Mouse (Mus musculus) cortical plate, adult 2 months (tissue): ENCODE data around the gene Pde4c. TPM values are rescaled to one million over a fixed set of nuclear protein-coding genes. Genes with fewer than 3 reads are reported as not detected.

Source experiments
- H3K27ac ChIP-seq: fragments of 200-500 bp; 2 replicates; pipeline ENCODE4 v1.5.1; 2012; ENCODE audit warnings: low read length, control low read depth, inconsistent platforms; ENCODE audit not compliant: insufficient read depth
- H3K4me1 ChIP-seq: fragments of 200-500 bp; 2 replicates; pipeline ENCODE4 v1.6.1; 2011; ENCODE audit warnings: low read length; ENCODE audit not compliant: control insufficient read depth, insufficient read depth
- H3K4me3 ChIP-seq: fragments of 200-500 bp; 2 replicates; pipeline ENCODE4 v1.5.1; 2011; ENCODE audit warnings: mild to moderate bottlenecking, low read length, control low read depth; ENCODE audit not compliant: insufficient read depth
- CTCF ChIP-seq: fragments of 200-500 bp; IDR thresholded peaks from 2 replicates; pipeline ENCODE4 v1.5.1; 2011; ENCODE audit warnings: mild to moderate bottlenecking, control low read depth, low read length; ENCODE audit not compliant: insufficient read depth; ENCODE audit errors: extremely low read depth
- POLR2A ChIP-seq: fragments of 200-500 bp; IDR thresholded peaks from 2 replicates; pipeline ENCODE4 v1.6.1; 2011; ENCODE audit warnings: mild to moderate bottlenecking, low read length, control low read depth; ENCODE audit not compliant: insufficient read depth; ENCODE audit errors: extremely low read depth
- polyA plus RNA-seq: library from polyadenylated mRNA; depleted of rRNA; stranded (reverse); fragments of >200 nt; gene quantifications from 2 replicates; pipeline ENCODE4 v1.2.3, GENCODE M21; 2012

Gene Pde4c
- polyA plus RNA-seq, 1 experiment, result 4.8 TPM

DNA sequence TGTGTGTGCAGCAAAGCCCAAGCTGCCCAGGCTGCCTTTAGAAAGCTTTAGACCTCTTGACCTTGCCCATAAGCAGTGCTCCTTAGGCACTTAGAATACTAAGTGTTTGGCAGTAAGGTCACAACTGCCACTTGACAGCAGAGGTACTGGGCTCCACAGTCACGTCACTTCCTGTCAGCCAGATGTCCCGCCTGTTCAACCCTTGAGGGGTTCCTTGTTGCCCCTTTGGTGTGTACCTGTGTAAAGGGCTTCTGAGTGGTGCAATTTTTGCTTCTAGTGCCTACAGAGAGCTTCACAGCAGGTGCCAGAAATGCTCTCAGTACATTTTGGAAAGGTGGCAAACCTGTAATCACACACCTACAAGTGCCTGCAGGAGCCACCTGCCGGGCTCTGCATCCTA lies 14.7 kb downstream of the Pde4c start:
- no peak for TF ChIP-seq POLR2A
- TF ChIP-seq CTCF, result no peak
- no peak overlapping the region for H3K27ac ChIP-seq
- no peaks in the 10 kb centered on the region for H3K4me1 ChIP-seq
- H3K4me3 ChIP-seq, result no peak overlapping the region

- TF ChIP-seq POLR2A (no peak), CTCF (no peak)
- Histone ChIP-seq H3K4me1 (peaks cover 1% of the 10 kb centered on the region; the same call in 1 of the 2 replicates), H3K27ac (no peak overlapping the region), H3K4me3 (no peak overlapping the region)
These were observed 18.1 kb downstream of the Pde4c start for GRCm38 (mm10) chr8:70741661-70742060.

DNA sequence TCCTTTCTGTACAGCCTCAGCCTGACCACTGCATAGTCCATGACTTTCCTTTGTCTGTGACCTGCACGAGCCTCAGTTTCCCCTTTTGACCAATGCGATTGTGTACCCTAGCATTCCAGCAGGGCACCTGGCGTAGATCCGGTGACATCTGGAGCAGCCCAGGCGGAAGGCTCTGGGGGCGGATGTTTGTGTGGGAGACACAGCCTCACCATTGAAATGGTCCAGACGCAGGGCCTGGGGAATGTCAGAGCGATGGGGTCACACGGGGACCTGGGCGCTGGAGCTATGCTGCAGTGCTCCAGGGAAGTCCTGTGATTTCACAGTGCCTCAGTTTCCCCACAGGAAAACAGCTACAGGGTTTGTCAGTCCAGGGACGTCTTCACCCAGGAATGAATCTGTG lies 18.7 kb downstream of the Pde4c start:
- TF ChIP-seq CTCF, result no peak
- no peak for TF ChIP-seq POLR2A
- Histone ChIP-seq H3K4me3 (no peak overlapping the region), H3K4me1 (peaks cover 1% of the 10 kb centered on the region; the same call in 1 of the 2 replicates), H3K27ac (no peak overlapping the region)

- H3K4me1 ChIP-seq, result peaks cover 1% of the 10 kb centered on the region; the same call in 1 of the 2 replicates
- H3K27ac ChIP-seq, result no peak overlapping the region
- TF ChIP-seq POLR2A, result 0 out of 2 replicates have a peak, but pooled peaks have one; percentile 10
- TF ChIP-seq CTCF, result no peak
- H3K4me3 ChIP-seq, result peak overlapping the region; percentile 14; the same call in 1 of the 2 replicates
These were observed 19.6 kb downstream of the Pde4c start for GRCm38 (mm10) chr8:70742981-70743655.

DNA sequence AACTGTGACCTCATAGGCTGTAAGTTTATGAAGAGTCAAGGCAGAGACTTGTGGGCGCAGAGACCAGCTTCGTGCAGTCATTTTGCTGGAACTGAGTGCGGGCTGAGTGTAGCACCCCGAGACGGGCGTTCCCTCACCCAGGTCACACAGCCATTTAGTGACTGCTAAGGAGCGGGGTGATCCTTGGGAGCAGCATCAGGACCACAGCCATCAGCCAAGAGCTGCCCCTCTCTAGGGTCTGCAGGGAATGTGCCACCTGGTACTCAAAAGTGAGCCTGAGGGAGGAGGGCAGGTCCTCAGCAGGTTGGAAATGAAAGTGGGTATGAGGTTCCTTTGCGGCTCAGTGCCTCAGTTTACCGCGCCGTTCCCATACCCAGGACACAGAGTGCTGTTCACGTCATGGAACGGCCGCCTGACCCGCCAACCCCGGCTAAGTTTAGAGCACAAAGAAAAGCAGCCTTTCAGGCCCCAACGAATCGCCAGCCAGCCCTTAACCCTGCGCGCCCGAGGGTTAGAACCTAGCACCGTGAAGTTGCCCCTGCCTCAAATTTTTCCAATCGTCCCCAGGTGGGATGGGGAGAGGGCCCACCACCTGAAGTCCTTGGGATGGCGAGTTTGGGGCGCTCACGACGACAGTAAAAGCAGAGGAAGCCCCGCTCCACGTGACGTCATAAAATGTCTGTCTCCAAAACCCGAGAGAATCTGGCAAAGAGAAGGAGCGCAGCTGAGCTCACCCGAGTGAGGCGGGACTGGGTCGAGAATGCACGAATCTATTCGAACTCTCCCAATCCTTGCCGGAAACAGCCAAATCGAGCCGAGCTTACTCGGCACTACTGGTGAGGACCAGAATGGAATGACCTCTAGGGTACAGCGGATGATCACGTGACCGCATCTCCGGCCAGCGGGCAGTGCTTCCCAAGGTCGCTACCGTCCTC lies 20.4 kb downstream of the Pde4c start:
- TF ChIP-seq CTCF, result no peak
- no peak for TF ChIP-seq POLR2A
- peak overlapping the region; percentile 26 for H3K4me3 ChIP-seq
- H3K4me1 ChIP-seq, result peaks cover 1% of the 10 kb centered on the region; the same call in 1 of the 2 replicates
- H3K27ac ChIP-seq, result no peak overlapping the region

GRCm38 (mm10) chr8:70744806-70745205 lies 21.3 kb downstream of the Pde4c start:
- Histone ChIP-seq H3K4me3 (no peak overlapping the region), H3K27ac (no peak overlapping the region), H3K4me1 (peaks cover 1% of the 10 kb centered on the region; the same call in 1 of the 2 replicates)
- TF ChIP-seq POLR2A, result no peak
- no peak for TF ChIP-seq CTCF

- H3K4me3 ChIP-seq, result no peak overlapping the region
- no peak overlapping the region for H3K27ac ChIP-seq
- TF ChIP-seq POLR2A (no peak), CTCF (no peak)
- peaks cover 1% of the 10 kb centered on the region; the same call in 1 of the 2 replicates for H3K4me1 ChIP-seq
These were observed 22.2 kb downstream of the Pde4c start for GRCm38 (mm10) chr8:70745691-70746220.

DNA sequence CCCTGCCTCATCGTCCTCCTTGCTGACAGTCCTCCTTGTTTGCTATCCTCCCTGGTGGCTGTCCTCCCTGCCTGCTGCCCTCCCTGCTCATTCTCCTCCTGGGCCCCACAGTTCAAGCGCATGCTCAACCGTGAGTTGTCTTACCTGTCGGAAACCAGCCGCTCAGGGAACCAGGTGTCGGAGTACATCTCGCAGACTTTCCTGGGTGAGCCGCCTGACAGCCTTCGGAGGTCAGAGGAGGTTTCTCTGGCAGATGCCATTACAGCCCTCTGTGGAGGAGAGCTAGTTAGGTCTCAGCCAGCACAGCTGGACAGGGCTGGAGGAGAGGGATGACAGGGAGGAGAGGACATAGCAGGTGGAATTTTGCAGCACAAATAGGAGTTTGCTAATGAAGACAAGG lies 23.2 kb downstream of the Pde4c start:
- Histone ChIP-seq H3K4me1 (peaks cover 1% of the 10 kb centered on the region; the same call in 1 of the 2 replicates), H3K27ac (no peak overlapping the region), H3K4me3 (no peak overlapping the region)
- TF ChIP-seq POLR2A (no peak), CTCF (no peak)

DNA sequence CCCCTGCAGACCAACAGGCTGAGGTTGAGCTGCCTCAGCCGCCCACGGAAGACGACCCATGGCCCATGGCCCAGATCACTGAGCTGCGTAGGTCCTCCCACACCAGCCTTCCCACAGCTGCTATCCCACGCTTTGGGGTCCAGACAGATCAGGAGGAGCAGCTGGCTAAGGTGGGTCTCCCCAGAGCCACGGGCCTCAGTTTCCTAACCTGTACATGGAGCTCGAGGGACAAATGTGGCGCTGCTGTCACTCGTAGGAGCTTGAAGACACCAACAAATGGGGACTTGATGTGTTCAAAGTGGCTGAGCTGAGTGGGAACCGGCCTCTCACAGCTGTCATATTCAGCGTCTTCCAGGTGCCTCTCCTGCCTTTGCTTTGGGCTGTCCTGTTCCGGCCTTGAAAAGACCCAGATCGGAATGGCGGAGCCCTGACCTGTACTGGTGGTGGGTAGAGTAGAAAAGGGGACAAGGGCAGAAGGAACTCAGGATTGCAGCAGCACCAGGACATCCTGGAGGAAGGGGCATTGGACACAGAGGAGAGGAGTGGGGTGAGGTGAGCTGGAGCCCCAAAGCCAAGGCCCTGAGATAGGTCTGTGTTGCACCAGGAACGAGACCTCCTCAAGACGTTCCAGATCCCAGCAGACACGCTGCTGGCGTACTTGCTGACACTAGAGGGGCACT lies 23.8 kb downstream of the Pde4c start:
- TF ChIP-seq CTCF (no peak), POLR2A (no peak)
- Histone ChIP-seq H3K27ac (no peak overlapping the region), H3K4me1 (peaks cover 1% of the 10 kb centered on the region; the same call in 1 of the 2 replicates), H3K4me3 (no peak overlapping the region)
